Mouse (Mus musculus) embryonic facial prominence, embryonic 11.5 days (tissue): Measurements from ENCODE around the gene Prss56. TPM values are rescaled to one million over a fixed set of nuclear protein-coding genes. Genes with fewer than 3 reads are reported as not detected.

Experiments used
- ATAC-seq: fragments of 200-750 bp; cut with Nextera tagmentation; replicated peaks from 2 replicates; pipeline ENCODE4 v1.8.0; 2017; ENCODE audit warnings: low read depth; ENCODE audit not compliant: insufficient number of reproducible peaks, low FRiP score, low TSS enrichment
- DNase-seq: peaks from one replicate; pipeline ENCODE4 v3.0.0-alpha.2; 2015; ENCODE audit warnings: low spot score
- H3K27ac ChIP-seq: fragments of 300-500 bp; sonication (generic); replicated peaks from 2 replicates; pipeline ENCODE4 v1.5.1; 2014; ENCODE audit warnings: mild to moderate bottlenecking, low read depth, low read length, control low read depth
- H3K27me3 ChIP-seq: fragments of 300-500 bp; sonication (generic); 2 replicates; pipeline ENCODE4 v1.6.1; 2014; ENCODE audit warnings: mild to moderate bottlenecking, low read length, moderate library complexity, mixed read lengths; ENCODE audit not compliant: control insufficient read depth, insufficient read depth
- H3K36me3 ChIP-seq: fragments of 300-500 bp; sonication (generic); replicated peaks from 2 replicates; pipeline ENCODE4 v1.6.1; 2014; ENCODE audit warnings: low read depth, mild to moderate bottlenecking, low read length, moderate library complexity, mixed read lengths; ENCODE audit not compliant: control insufficient read depth, insufficient read depth
- H3K4me1 ChIP-seq: fragments of 300-500 bp; sonication (generic); 2 replicates; pipeline ENCODE4 v1.6.1; 2014; ENCODE audit warnings: low read length, mixed read lengths; ENCODE audit not compliant: control insufficient read depth, insufficient read depth
- H3K4me2 ChIP-seq: fragments of 300-500 bp; sonication (generic); 2 replicates; pipeline ENCODE4 v1.6.1; 2014; ENCODE audit warnings: low read depth, mild to moderate bottlenecking, control low read depth, low read length, moderate library complexity
- H3K4me3 ChIP-seq: fragments of 300-500 bp; sonication (generic); 2 replicates; pipeline ENCODE4 v1.5.1; 2014; ENCODE audit warnings: low read depth, low read length, control low read depth
- H3K9ac ChIP-seq: fragments of 300-500 bp; sonication (generic); replicated peaks from 2 replicates; pipeline ENCODE4 v1.6.1; 2014; ENCODE audit warnings: mild to moderate bottlenecking, control low read depth, low read length
- H3K9me3 ChIP-seq: fragments of 300-500 bp; sonication (generic); replicated peaks from 2 replicates; pipeline ENCODE4 v1.6.1; 2016; ENCODE audit warnings: mild to moderate bottlenecking, low read length, inconsistent platforms, mixed read lengths; ENCODE audit not compliant: control insufficient read depth
- WGBS: fragments of 180-500 bp; shearing (Covaris S2); extraction: QIAGEN DNeasy Blood & Tissue Kit; methylation state at CpG from one replicate; pipeline ENCODE4 v1.1.7; 2014; 5-methylcytosine and 5-hydroxymethylcytosine counted together
- polyA plus RNA-seq: library from polyadenylated mRNA; unstranded; fragments of >200 nt; fragmentation: Nextera tagmentation; extraction: Ambion mirVana; gene quantifications from 2 replicates; pipeline ENCODE4 v1.2.1, GENCODE M21; 2014

Prss56 gene
- polyA plus RNA-seq, 1 experiment from 2014 or later = 0.28 TPM

- H3K9me3 ChIP-seq = no peaks in the 10 kb centered on the region
- no peak overlapping the region for H3K27ac ChIP-seq
- no peak overlapping the region for H3K4me3 ChIP-seq
- H3K36me3 ChIP-seq = peaks cover 18% of the 10 kb centered on the region
- H3K4me2 ChIP-seq = no peak overlapping the region
- no peak overlapping the region for H3K9ac ChIP-seq
- ATAC-seq (no peak), DNase-seq (no peak)
- no peaks in the 10 kb centered on the region for H3K4me1 ChIP-seq
- 95% methylated on average over 1 of the region's 1 CpGs for WGBS
- no peaks in the 10 kb centered on the region for H3K27me3 ChIP-seq
These were observed 43.5 kb downstream of the Prss56 start for GRCm38 (mm10) chr1:87226409-87227159.

- no peak for ATAC-seq
These were observed 44.0 kb downstream of the Prss56 start for GRCm38 (mm10) chr1:87227160-87227550.

GRCm38 (mm10) chr1:87230606-87231005, 47.5 kb downstream of the Prss56 start:
- H3K9ac ChIP-seq = no peak overlapping the region
- ATAC-seq (no peak), DNase-seq (no peak)
- no peaks in the 10 kb centered on the region for H3K27me3 ChIP-seq
- H3K9me3 ChIP-seq = no peaks in the 10 kb centered on the region
- WGBS = 78% methylated on average over 5 of the region's 5 CpGs
- no peaks in the 10 kb centered on the region for H3K4me1 ChIP-seq
- H3K36me3 ChIP-seq = peaks cover 7% of the 10 kb centered on the region
- H3K27ac ChIP-seq = no peak overlapping the region
- no peak overlapping the region for H3K4me3 ChIP-seq
- no peak overlapping the region for H3K4me2 ChIP-seq

More at GRCm38 (mm10) chr1:87227160-87227550, 44.0 kb downstream of the Prss56 start:
- Histone ChIP-seq H3K27me3 (no peaks in the 10 kb centered on the region), H3K4me1 (no peaks in the 10 kb centered on the region), H3K27ac (no peak overlapping the region), H3K36me3 (peaks cover 16% of the 10 kb centered on the region), H3K4me2 (no peak overlapping the region), H3K9ac (no peak overlapping the region), H3K9me3 (no peaks in the 10 kb centered on the region), H3K4me3 (no peak overlapping the region)
- no peak for DNase-seq
- WGBS = 94% methylated on average over 3 of the region's 3 CpGs

- ATAC-seq = no peak
- Histone ChIP-seq H3K27ac (no peak overlapping the region), H3K9ac (no peak overlapping the region), H3K27me3 (no peaks in the 10 kb centered on the region), H3K4me2 (no peak overlapping the region), H3K4me1 (no peaks in the 10 kb centered on the region), H3K4me3 (no peak overlapping the region), H3K36me3 (peaks cover 7% of the 10 kb centered on the region), H3K9me3 (no peaks in the 10 kb centered on the region)
- 79% methylated on average over 7 of the region's 7 CpGs for WGBS
- DNase-seq = no peak
These were observed 49.1 kb downstream of the Prss56 start for GRCm38 (mm10) chr1:87232197-87232596.

Other genes starting within 250 kb of the Prss56 start
- gene Alppl2, start 93.4 kb upstream of the Prss56 start, polyA plus RNA-seq = not detected in 2 replicates
- not detected in 2 replicates for gene Alpi, start 81.7 kb upstream of the Prss56 start, polyA plus RNA-seq
- not detected in 2 replicates for gene Akp3, start 58.3 kb upstream of the Prss56 start, polyA plus RNA-seq
- gene Ecel1, start 26.8 kb upstream of the Prss56 start, polyA plus RNA-seq = 0.74 and 2.1 TPM in 2 replicates
- 0.15 and 0.22 TPM in 2 replicates for gene Chrnd, start 7.3 kb downstream of the Prss56 start, polyA plus RNA-seq
- 2.2 and 2.3 TPM in 2 replicates for gene Chrng, start 21.3 kb downstream of the Prss56 start, polyA plus RNA-seq
- 141 and 148 TPM in 2 replicates for gene Eif4e2, start 30.6 kb downstream of the Prss56 start, polyA plus RNA-seq
- 0.81 and 1.1 TPM in 2 replicates for gene Efhd1, start 81.0 kb downstream of the Prss56 start, polyA plus RNA-seq
- gene Gigyf2, start 143.7 kb downstream of the Prss56 start, polyA plus RNA-seq = 49.1 and 49.4 TPM in 2 replicates
- gene Kcnj13, start 211.4 kb downstream of the Prss56 start, polyA plus RNA-seq = 0.25 and 0.99 TPM in 2 replicates